Mouse (Mus musculus) liver, postnatal 0 days (tissue): ENCODE measurements around the gene Rev3l.

Experiments
- CTCF ChIP-seq: sonication (generic); IDR thresholded peaks from 2 replicates; pipeline ENCODE4 v1.5.1; 2016; ENCODE audit warnings: antibody characterized with exemption, low read depth
- EP300 ChIP-seq: IDR thresholded peaks from 2 replicates; pipeline ENCODE4 v1.6.1; 2016; ENCODE audit warnings: antibody characterized with exemption, low read depth, mild to moderate bottlenecking

DNA sequence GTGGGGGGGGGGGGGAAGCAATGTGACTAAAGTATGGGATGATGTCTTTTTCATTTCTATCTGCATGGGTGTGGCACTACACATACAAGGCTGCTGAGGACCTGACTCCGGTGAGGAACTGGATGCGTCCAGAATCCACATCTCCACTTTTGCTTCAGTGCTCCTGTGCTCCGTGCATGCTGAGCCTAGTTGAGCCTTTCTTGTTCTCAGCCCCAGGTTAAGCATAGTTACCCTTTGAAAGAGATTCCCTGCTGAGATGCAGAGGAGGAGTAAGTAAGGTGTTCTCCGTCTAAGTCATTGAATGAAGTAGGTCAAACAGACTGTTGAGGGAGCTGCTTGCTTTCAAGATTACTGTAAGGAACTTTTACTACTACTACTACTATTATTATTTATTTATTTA, 4.3 kb downstream of the Rev3l start:
- TF ChIP-seq CTCF: no peak
- no peak for TF ChIP-seq EP300
